Mouse (Mus musculus) skeletal muscle tissue, adult 2 months (tissue): ENCODE data around the gene Arhgap25.

Source experiments
- DNase-seq: peaks from one replicate; pipeline ENCODE4 v3.0.0-alpha.2; 2012; ENCODE audit warnings: low read depth, low spot score

Gene Arhgap25

GRCm38 (mm10) chr6:87447217-87447616 lies 85.8 kb downstream of the Arhgap25 start:
- no peak for DNase-seq

DNA sequence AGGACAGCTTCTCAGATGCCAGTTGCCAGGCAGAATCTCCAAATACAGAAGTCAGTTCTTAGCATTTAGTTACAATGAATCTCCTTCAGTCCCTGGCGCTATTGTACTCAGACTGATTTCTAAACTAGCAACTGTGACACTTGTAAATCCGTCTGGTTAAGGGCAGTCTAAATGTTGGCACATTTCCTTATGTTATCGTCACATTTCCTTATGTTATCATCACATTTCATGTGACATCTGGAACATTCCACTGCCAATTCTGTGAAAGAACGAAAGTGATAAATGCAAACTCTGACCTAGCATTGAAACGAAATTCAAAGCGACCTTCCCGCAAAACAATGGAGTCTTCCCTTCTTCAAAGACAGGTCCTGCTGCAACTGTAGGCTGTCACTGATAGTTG lies 87.8 kb downstream of the Arhgap25 start:
- no peak for DNase-seq

DNA sequence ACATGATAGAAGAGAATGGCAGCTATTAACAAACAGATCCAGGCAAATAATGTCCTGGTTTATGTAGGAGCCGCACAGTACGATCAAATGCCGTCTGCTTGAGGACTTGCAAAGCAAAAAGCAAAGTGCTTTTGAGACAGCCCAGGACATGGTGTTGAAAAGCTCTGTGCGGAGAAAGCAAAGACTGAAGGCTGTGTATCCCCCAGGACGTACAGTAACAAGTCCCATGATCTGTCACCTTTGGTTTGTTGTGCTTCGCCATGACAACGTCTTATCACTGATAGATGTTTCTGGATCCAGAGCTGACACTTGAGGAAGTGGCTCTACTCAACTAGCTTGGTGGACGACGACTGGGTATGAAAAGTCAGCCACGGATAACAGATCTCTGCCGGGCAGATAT lies 89.8 kb downstream of the Arhgap25 start:
- no peak for DNase-seq

DNA sequence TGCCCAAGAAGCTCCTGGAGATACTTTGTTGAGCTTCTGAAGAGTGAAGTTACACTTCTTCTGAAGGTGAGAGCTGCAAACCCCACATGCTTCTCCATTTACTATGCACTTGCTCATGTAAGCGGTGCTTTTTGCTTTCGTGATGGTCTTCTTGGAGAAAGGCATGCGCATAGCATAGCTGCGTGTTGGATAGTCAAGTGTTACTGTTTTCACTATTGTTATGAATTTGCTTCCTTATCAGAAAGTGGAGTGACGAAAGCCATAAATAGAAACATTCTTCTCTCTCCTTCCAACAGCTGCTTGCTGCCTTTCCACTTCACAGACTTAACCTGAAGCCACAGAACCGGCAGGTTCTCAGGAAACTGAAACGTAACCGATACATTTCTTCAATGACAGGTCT lies 96.3 kb downstream of the Arhgap25 start:
- no peak for DNase-seq

- no peak for DNase-seq
Measured at GRCm38 (mm10) chr6:87435791-87436190, 97.3 kb downstream of the Arhgap25 start.

- no peak for DNase-seq
Measured at GRCm38 (mm10) chr6:87428487-87429044, 104.5 kb downstream of the Arhgap25 start, which contains the start of gene Bmp10. Gene Bmp10 (plus strand): TSS chr6:87428994.

GRCm38 (mm10) chr6:87427616-87428015 lies 105.4 kb downstream of the Arhgap25 start:
- DNase-seq, result no peak

GRCm38 (mm10) chr6:87426954-87427353 lies 106.1 kb downstream of the Arhgap25 start:
- no peak for DNase-seq

- no peak for DNase-seq
Measured at GRCm38 (mm10) chr6:87424037-87424816, 108.8 kb downstream of the Arhgap25 start.

DNA sequence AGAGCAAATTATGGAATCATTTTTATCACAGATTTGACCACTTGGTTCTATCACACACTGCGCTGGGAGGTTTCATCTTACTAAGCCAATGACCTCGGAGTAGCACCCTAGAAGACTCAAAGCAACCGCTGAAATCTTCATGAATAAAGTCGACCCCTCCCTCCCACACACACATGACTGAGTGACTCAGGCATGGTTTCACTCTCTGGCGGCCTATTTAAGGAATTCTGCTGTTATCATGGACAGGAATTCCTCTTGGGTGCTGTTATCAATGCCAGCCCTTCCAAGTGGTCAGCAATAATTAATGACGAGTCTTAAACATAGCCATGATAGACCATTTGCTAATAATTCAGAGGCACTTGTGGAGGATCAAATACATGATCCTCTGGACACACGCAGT lies 110.8 kb downstream of the Arhgap25 start:
- no peak for DNase-seq

- no peak for DNase-seq
Measured at GRCm38 (mm10) chr6:87412011-87412410, 121.0 kb downstream of the Arhgap25 start.
